Mouse (Mus musculus) CD4-positive, CD25-positive, alpha-beta regulatory T cell, adult 2 months (primary cell): ENCODE measurements around the gene Tbx10.
"Not testable (repeated sequence)": the region's sequence is repeated elsewhere in the genome, so short reads cannot be mapped to it uniquely, and the experiment has no call there.

Source experiments
- DNase-seq: peaks from one replicate; pipeline ENCODE4 v3.0.0-alpha.2; 2012; ENCODE audit warnings: low read depth, low spot score

Gene Tbx10

GRCm38 (mm10) chr19:4003112-4003511 is 10.6 kb downstream of the Tbx10 start, which contains the start of gene Doc2g:
Gene Doc2g (plus strand): TSS chr19:4003313.
- no peak for DNase-seq

GRCm38 (mm10) chr19:4003641-4004040 is 11.1 kb downstream of the Tbx10 start:
- no peak for DNase-seq

- no peak for DNase-seq
These were observed 11.8 kb downstream of the Tbx10 start for GRCm38 (mm10) chr19:4004331-4004730.

GRCm38 (mm10) chr19:4005091-4005490 is 12.5 kb downstream of the Tbx10 start:
- DNase-seq: no peak

- no peak for DNase-seq
These were observed 13.4 kb downstream of the Tbx10 start for GRCm38 (mm10) chr19:4005971-4006370.

GRCm38 (mm10) chr19:4011086-4011485 is 18.5 kb downstream of the Tbx10 start:
- DNase-seq: no peak

GRCm38 (mm10) chr19:4012432-4013022 is 20.0 kb downstream of the Tbx10 start, which contains the start of gene Ndufv1:
Gene Ndufv1 (minus strand): TSS chr19:4012806.
- peak; percentile 97 for DNase-seq

GRCm38 (mm10) chr19:4013066-4013465 is 20.5 kb downstream of the Tbx10 start:
- no peak for DNase-seq

GRCm38 (mm10) chr19:4014802-4015201 is 22.2 kb downstream of the Tbx10 start:
- DNase-seq: no peak

- DNase-seq: no peak
These were observed 23.1 kb downstream of the Tbx10 start for GRCm38 (mm10) chr19:4015635-4016034.

GRCm38 (mm10) chr19:4017921-4018587 is 25.5 kb downstream of the Tbx10 start:
- DNase-seq: no peak

GRCm38 (mm10) chr19:4018743-4019583 is 26.4 kb downstream of the Tbx10 start:
- DNase-seq: peak; percentile 80

GRCm38 (mm10) chr19:4023185-4023584 is 30.6 kb downstream of the Tbx10 start:
- no peak for DNase-seq

GRCm38 (mm10) chr19:4027576-4027975 is 35.0 kb downstream of the Tbx10 start:
- no peak for DNase-seq

- no peak for DNase-seq
These were observed 40.1 kb downstream of the Tbx10 start for GRCm38 (mm10) chr19:4032668-4033067.

GRCm38 (mm10) chr19:4033298-4033697 is 40.7 kb downstream of the Tbx10 start:
- DNase-seq: no peak

- no peak for DNase-seq
These were observed 41.2 kb downstream of the Tbx10 start for GRCm38 (mm10) chr19:4033742-4034141.

GRCm38 (mm10) chr19:4036327-4037045 is 43.9 kb downstream of the Tbx10 start:
- DNase-seq: no peak

GRCm38 (mm10) chr19:4037154-4037787 is 44.7 kb downstream of the Tbx10 start:
- not testable (repeated sequence) for DNase-seq

GRCm38 (mm10) chr19:4037788-4038232 is 45.3 kb downstream of the Tbx10 start, which contains the start of gene Gstp1:
Gene Gstp1 (minus strand): TSS chr19:4037985.
- DNase-seq: peak; percentile 91

GRCm38 (mm10) chr19:4040941-4041340 is 48.4 kb downstream of the Tbx10 start:
- not testable (repeated sequence) for DNase-seq
